Mouse (Mus musculus): ENCODE data around the gene Dennd1c. TPM values are rescaled to one million over a fixed set of nuclear protein-coding genes. Genes with fewer than 3 reads are reported as not detected.

The Dennd1c gene
- polyA plus RNA-seq, 1 experiment from 2014 or later = 1.6 TPM

GRCm38 (mm10) chr17:57087049-57087832, 8.9 kb upstream of the Dennd1c start, which contains the start of gene Tubb4a:
Gene Tubb4a (minus strand): TSS chr17:57087782.
- peaks cover 7% of the 10 kb centered on the region; the same call in 1 of the 2 replicates for H3K4me1 ChIP-seq
- H3K9me3 ChIP-seq = no peaks in the 10 kb centered on the region
- H3K4me3 ChIP-seq = peak within 1 kb of the TSS; percentile 40
- peak within 1 kb of the TSS; percentile 55 for H3K9ac ChIP-seq
- no peak within 1 kb of the TSS for H3K27ac ChIP-seq
- H3K27me3 ChIP-seq = peaks cover 45% of the 10 kb centered on the region
- under 1% methylated on average over 31 of the region's 31 CpGs for WGBS
- H3K36me3 ChIP-seq = no peaks in the 10 kb centered on the region
- no peak for ATAC-seq (ENCODE audit: insufficient number of reproducible peaks, insufficient read depth, low FRiP score, low TSS enrichment, low read depth)
- peak within 1 kb of the TSS; percentile 61 for H3K4me2 ChIP-seq

GRCm38 (mm10) chr17:57085970-57086757, 7.8 kb upstream of the Dennd1c start:
- WGBS = 91% methylated on average over 11 of the region's 11 CpGs
- no peak for ATAC-seq (ENCODE audit: insufficient number of reproducible peaks, insufficient read depth, low FRiP score, low TSS enrichment, low read depth)

DNA sequence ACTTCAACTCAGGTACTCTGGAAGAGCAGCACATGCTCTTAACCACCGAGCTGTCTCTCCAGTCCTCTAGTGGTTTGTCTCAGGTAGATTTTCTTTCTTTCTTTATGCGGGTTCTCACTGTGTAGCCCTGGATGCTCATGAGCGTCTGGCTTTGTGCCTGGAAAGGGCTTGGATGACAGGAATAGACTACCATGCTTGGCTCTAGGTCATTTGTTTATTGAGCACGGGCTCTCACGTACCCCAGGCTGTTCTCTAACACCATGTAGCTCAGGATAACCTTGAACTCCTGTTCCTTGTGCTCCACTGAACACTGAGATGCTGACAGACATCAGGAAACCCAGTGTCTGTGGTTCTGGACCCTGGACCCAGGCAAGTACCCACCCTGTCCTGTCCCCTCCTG, 4.2 kb upstream of the Dennd1c start:
- WGBS = 82% methylated on average over 5 of the region's 5 CpGs
- Histone ChIP-seq H3K9ac (no peak overlapping the region), H3K4me3 (no peak overlapping the region)

More at GRCm38 (mm10) chr17:57085970-57086757, 7.8 kb upstream of the Dennd1c start:
- no peak overlapping the region for H3K9ac ChIP-seq
- H3K27ac ChIP-seq = no peak overlapping the region
- H3K27me3 ChIP-seq = peaks cover 42% of the 10 kb centered on the region
- no peaks in the 10 kb centered on the region for H3K36me3 ChIP-seq
- no peak overlapping the region for H3K4me2 ChIP-seq
- H3K4me1 ChIP-seq = peaks cover 7% of the 10 kb centered on the region; the same call in 1 of the 2 replicates
- no peaks in the 10 kb centered on the region for H3K9me3 ChIP-seq
- no peak overlapping the region for H3K4me3 ChIP-seq

GRCm38 (mm10) chr17:57081234-57081842, 3.0 kb upstream of the Dennd1c start:
- no peak overlapping the region for H3K9ac ChIP-seq
- H3K4me1 ChIP-seq = no peaks in the 10 kb centered on the region
- H3K27me3 ChIP-seq = 0 out of 2 replicates have a peak, but pooled peaks cover 7% of the 10 kb centered on the region
- no peak overlapping the region for H3K4me2 ChIP-seq
- H3K36me3 ChIP-seq = no peaks in the 10 kb centered on the region
- ATAC-seq (ENCODE audit: insufficient number of reproducible peaks, insufficient read depth, low FRiP score, low TSS enrichment, low read depth) = no peak
- no peak overlapping the region for H3K4me3 ChIP-seq
- no peak overlapping the region for H3K27ac ChIP-seq
- WGBS = 93% methylated on average over 31 of the region's 31 CpGs
- H3K9me3 ChIP-seq = no peaks in the 10 kb centered on the region

More for the DNA sequence above, 4.2 kb upstream of the Dennd1c start:
- H3K27ac ChIP-seq = no peak overlapping the region
- no peak for ATAC-seq (ENCODE audit: insufficient number of reproducible peaks, insufficient read depth, low FRiP score, low TSS enrichment, low read depth)
- peaks cover 17% of the 10 kb centered on the region for H3K27me3 ChIP-seq
- no peaks in the 10 kb centered on the region for H3K36me3 ChIP-seq
- H3K4me2 ChIP-seq = no peak overlapping the region
- H3K9me3 ChIP-seq = no peaks in the 10 kb centered on the region
- H3K4me1 ChIP-seq = peaks cover 6% of the 10 kb centered on the region; the same call in 1 of the 2 replicates

- Histone ChIP-seq H3K27me3 (0 out of 2 replicates have a peak, but pooled peaks cover 4% of the 10 kb centered on the region), H3K4me1 (no peaks in the 10 kb centered on the region), H3K36me3 (no peaks in the 10 kb centered on the region), H3K4me3 (no peak overlapping the region), H3K9ac (no peak overlapping the region), H3K27ac (no peak overlapping the region), H3K4me2 (no peak overlapping the region), H3K9me3 (no peaks in the 10 kb centered on the region)
- 68% methylated on average over 3 of the region's 3 CpGs for WGBS
- ATAC-seq (ENCODE audit: insufficient number of reproducible peaks, insufficient read depth, low FRiP score, low TSS enrichment, low read depth) = no peak
These were observed 1.6 kb upstream of the Dennd1c start for GRCm38 (mm10) chr17:57079919-57080318.

DNA sequence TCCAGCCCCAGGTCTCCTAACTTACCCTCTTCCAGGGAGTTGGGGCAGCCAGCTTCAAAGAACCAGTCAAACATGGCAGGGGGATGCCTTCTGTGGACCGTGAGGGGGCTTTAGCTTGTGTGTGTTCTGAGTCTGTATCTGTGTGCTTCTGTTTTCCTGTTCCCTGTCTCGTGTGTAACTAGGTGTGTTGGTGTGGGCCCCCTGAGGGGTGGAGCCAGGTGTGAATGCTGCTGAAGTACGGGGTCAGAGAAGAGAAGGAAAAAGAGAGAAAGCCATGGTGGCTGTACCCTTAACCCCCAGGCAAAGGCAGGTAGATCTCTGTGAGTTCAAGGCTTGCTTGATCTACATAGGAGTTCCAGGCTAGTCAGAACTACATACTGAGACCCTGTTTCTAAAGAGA, 1.4 kb downstream of the Dennd1c start:
- no peaks in the 10 kb centered on the region; the same call in 1 of the 2 replicates for H3K27me3 ChIP-seq
- no peaks in the 10 kb centered on the region for H3K9me3 ChIP-seq
- WGBS = 56% methylated on average over 3 of the region's 3 CpGs
- H3K4me1 ChIP-seq = no peaks in the 10 kb centered on the region
- H3K9ac ChIP-seq = no peak overlapping the region
- ATAC-seq (ENCODE audit: insufficient number of reproducible peaks, insufficient read depth, low FRiP score, low TSS enrichment, low read depth) = no peak
- H3K4me3 ChIP-seq = no peak overlapping the region
- H3K4me2 ChIP-seq = no peak overlapping the region
- no peak overlapping the region for H3K27ac ChIP-seq
- no peaks in the 10 kb centered on the region for H3K36me3 ChIP-seq

- Histone ChIP-seq H3K4me3 (peak overlapping the region; percentile 9; the same call in 1 of the 2 replicates), H3K9ac (no peak overlapping the region), H3K27me3 (peaks cover 29% of the 10 kb centered on the region), H3K36me3 (no peaks in the 10 kb centered on the region), H3K9me3 (no peaks in the 10 kb centered on the region), H3K27ac (no peak overlapping the region), H3K4me2 (peak overlapping the region; percentile 14; the same call in 1 of the 2 replicates), H3K4me1 (no peaks in the 10 kb centered on the region)
- ATAC-seq (ENCODE audit: insufficient number of reproducible peaks, insufficient read depth, low FRiP score, low TSS enrichment, low read depth) = 0 out of 2 replicates have a peak, but pooled peaks have one; percentile 56
- WGBS = 3% methylated on average over 11 of the region's 11 CpGs
These were observed 7.6 kb downstream of the Dennd1c start for GRCm38 (mm10) chr17:57070699-57071098.

DNA sequence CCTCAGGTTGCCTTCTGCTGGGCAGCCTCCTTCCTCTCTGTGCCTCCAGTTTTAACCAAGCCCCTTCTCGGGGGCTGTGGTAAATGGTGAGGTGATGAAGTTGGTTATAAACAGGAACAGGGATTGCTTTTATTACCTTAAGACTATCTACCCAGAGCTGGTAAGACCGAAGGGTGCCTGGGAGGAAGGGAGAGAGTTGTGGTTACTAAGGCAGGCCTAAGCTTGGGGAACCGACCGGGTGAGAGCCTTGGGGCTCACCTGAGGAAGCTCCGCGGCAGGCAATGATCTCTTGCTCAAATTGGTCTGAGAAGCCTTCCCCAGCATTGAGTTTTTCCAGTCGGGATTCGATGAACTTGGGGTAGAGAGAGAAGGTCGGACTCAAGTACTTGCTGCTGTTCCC, 8.0 kb downstream of the Dennd1c start:
- Histone ChIP-seq H3K27me3 (peaks cover 32% of the 10 kb centered on the region), H3K4me2 (peak overlapping the region; percentile 14), H3K36me3 (no peaks in the 10 kb centered on the region), H3K9me3 (no peaks in the 10 kb centered on the region), H3K4me1 (no peaks in the 10 kb centered on the region), H3K9ac (no peak overlapping the region), H3K4me3 (peak overlapping the region; percentile 9; the same call in 1 of the 2 replicates), H3K27ac (no peak overlapping the region)
- 11% methylated on average over 9 of the region's 9 CpGs for WGBS
- no peak for ATAC-seq (ENCODE audit: insufficient number of reproducible peaks, insufficient read depth, low FRiP score, low TSS enrichment, low read depth)

DNA sequence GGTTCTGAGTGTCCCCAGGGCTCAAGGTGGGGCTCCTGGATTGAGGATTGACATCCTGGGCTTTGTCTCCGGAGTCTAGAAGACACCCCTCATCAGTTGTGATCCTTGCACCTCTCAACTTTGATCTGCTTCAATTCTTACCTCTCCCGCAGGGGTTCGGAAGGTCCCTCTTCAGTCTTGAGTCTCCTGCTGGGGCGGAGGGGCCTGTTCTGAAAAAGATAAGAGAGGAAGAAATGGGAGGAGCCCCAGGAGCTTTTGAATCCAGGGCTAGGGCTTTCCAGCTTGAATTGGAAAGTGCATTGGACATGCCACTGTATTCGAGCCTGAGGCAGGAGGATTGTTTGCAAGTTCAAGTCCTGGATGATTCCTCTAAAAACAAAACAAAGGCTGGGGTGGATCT, 11.4 kb downstream of the Dennd1c start:
- Histone ChIP-seq H3K9ac (no peak overlapping the region), H3K27me3 (peaks cover 64% of the 10 kb centered on the region), H3K36me3 (no peaks in the 10 kb centered on the region), H3K4me2 (no peak overlapping the region), H3K4me1 (peaks cover 4% of the 10 kb centered on the region; the same call in 1 of the 2 replicates), H3K4me3 (no peak overlapping the region), H3K27ac (no peak overlapping the region), H3K9me3 (no peaks in the 10 kb centered on the region)
- ATAC-seq (ENCODE audit: insufficient number of reproducible peaks, insufficient read depth, low FRiP score, low TSS enrichment, low read depth) = no peak
- 66% methylated on average over 5 of the region's 5 CpGs for WGBS

DNA sequence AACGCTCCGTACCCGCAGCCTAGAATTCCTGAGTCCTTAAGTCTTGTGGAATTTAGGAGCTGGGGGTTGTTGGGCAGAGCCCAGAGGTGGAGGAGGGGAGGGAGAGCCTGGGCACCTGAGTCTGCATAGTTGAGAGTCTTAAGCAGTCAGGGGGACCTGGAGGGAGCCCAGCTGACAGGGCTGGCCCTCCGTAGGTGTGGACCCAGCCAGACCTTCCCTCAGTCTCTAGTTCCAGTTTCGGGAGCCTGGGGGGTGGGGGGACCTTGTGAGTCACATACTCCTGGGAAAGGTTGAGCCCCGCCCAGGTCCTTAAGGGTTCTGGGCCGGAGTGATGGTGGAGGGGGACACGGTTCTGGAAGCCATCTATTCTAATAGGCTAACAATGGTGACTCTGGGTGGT, 15.3 kb downstream of the Dennd1c start:
- Histone ChIP-seq H3K36me3 (no peaks in the 10 kb centered on the region), H3K27ac (no peak overlapping the region), H3K4me2 (peak overlapping the region; percentile 55; the same call in 1 of the 2 replicates), H3K9me3 (no peaks in the 10 kb centered on the region), H3K9ac (no peak overlapping the region), H3K4me1 (peaks cover 22% of the 10 kb centered on the region), H3K27me3 (peaks cover 65% of the 10 kb centered on the region), H3K4me3 (0 out of 2 replicates have a peak overlapping the region, but pooled peaks have one; percentile 38)
- 7% methylated on average over 8 of the region's 8 CpGs for WGBS
- ATAC-seq (ENCODE audit: insufficient number of reproducible peaks, insufficient read depth, low FRiP score, low TSS enrichment, low read depth) = no peak

DNA sequence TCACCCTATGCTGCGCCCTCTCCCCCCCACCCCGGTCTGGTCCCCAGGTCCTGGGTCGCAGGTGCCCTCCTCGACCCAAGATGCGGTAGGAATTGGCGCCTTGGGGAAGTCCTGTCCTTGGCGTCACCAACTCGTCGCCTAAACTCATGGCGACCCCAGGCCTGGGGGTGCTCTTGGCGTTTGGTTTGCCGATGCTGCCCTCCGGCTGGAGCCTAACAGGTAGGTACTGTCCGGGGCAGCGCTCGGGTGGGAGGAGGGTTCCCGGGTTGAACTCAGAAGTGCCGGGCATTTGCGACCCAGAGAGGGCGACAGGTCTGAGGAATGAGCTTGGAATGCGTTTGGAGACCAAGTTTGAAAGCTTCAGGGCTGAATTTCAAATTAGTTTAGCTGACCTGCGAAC, 15.8 kb downstream of the Dennd1c start:
- Histone ChIP-seq H3K4me2 (peak overlapping the region; percentile 55), H3K36me3 (no peaks in the 10 kb centered on the region), H3K27me3 (peaks cover 64% of the 10 kb centered on the region), H3K27ac (no peak overlapping the region), H3K4me1 (peaks cover 22% of the 10 kb centered on the region), H3K9ac (peak overlapping the region; percentile 32; the same call in 1 of the 2 replicates), H3K4me3 (peak overlapping the region; percentile 38), H3K9me3 (no peaks in the 10 kb centered on the region)
- ATAC-seq (ENCODE audit: insufficient number of reproducible peaks, insufficient read depth, low FRiP score, low TSS enrichment, low read depth) = no peak
- whole genome bisulfite sequencing = 1% methylated on average over 22 of the region's 22 CpGs

Measured in embryonic facial prominence, embryonic 13.5 days (tissue).